Mouse (Mus musculus): Measurements from ENCODE around the gene Ephb2. TPM values are rescaled to one million over a fixed set of nuclear protein-coding genes. Genes with fewer than 3 reads are reported as not detected.

Ephb2 gene
- not detected in 2 replicates for total RNA-seq (2015; ENCODE audit: low replicate concordance)
- total RNA-seq (2017; ENCODE audit: low replicate concordance), result 0.09 and 1.4 TPM in 2 replicates

- ATAC-seq (replicated peaks; ENCODE audit: low FRiP score, poor library complexity, severe bottlenecking), result no peak
Measured at GRCm38 (mm10) chr4:136835621-136836386, at the start of gene Ephb2. Ephb2 (minus strand) TSS chr4:136835988.

GRCm38 (mm10) chr4:136878601-136879000, 42.8 kb upstream of the Ephb2 start:
- ATAC-seq (replicated peaks; ENCODE audit: low FRiP score, poor library complexity, severe bottlenecking), result no peak

GRCm38 (mm10) chr4:136878171-136878570, 42.4 kb upstream of the Ephb2 start:
- no peak for ATAC-seq (replicated peaks; ENCODE audit: low FRiP score, poor library complexity, severe bottlenecking)

GRCm38 (mm10) chr4:136876971-136877370, 41.2 kb upstream of the Ephb2 start:
- no peak for ATAC-seq (replicated peaks; ENCODE audit: low FRiP score, poor library complexity, severe bottlenecking)

- ATAC-seq (replicated peaks; ENCODE audit: low FRiP score, poor library complexity, severe bottlenecking), result no peak
Measured at GRCm38 (mm10) chr4:136875012-136875411, 39.2 kb upstream of the Ephb2 start.

GRCm38 (mm10) chr4:136868371-136868770, 32.6 kb upstream of the Ephb2 start:
- no peak for ATAC-seq (replicated peaks; ENCODE audit: low FRiP score, poor library complexity, severe bottlenecking)

GRCm38 (mm10) chr4:136867690-136868345, 32.0 kb upstream of the Ephb2 start:
- ATAC-seq (replicated peaks; ENCODE audit: low FRiP score, poor library complexity, severe bottlenecking), result no peak

- ATAC-seq (replicated peaks; ENCODE audit: low FRiP score, poor library complexity, severe bottlenecking), result no peak
Measured at GRCm38 (mm10) chr4:136865531-136865930, 29.7 kb upstream of the Ephb2 start.

- no peak for ATAC-seq (replicated peaks; ENCODE audit: low FRiP score, poor library complexity, severe bottlenecking)
Measured at GRCm38 (mm10) chr4:136864751-136865470, 29.1 kb upstream of the Ephb2 start.

GRCm38 (mm10) chr4:136863517-136863916, 27.7 kb upstream of the Ephb2 start:
- ATAC-seq (replicated peaks; ENCODE audit: low FRiP score, poor library complexity, severe bottlenecking), result no peak

GRCm38 (mm10) chr4:136862411-136862810, 26.6 kb upstream of the Ephb2 start:
- no peak for ATAC-seq (replicated peaks; ENCODE audit: low FRiP score, poor library complexity, severe bottlenecking)

GRCm38 (mm10) chr4:136861806-136862205, 26.0 kb upstream of the Ephb2 start:
- no peak for ATAC-seq (replicated peaks; ENCODE audit: low FRiP score, poor library complexity, severe bottlenecking)

- 0 out of 2 replicates have a peak, but pooled peaks have one; percentile 34 for ATAC-seq (replicated peaks; ENCODE audit: low FRiP score, poor library complexity, severe bottlenecking)
Measured at GRCm38 (mm10) chr4:136860022-136860421, 24.2 kb upstream of the Ephb2 start.

GRCm38 (mm10) chr4:136855081-136855480, 19.3 kb upstream of the Ephb2 start:
- no peak for ATAC-seq (replicated peaks; ENCODE audit: low FRiP score, poor library complexity, severe bottlenecking)

GRCm38 (mm10) chr4:136852989-136853388, 17.2 kb upstream of the Ephb2 start:
- no peak for ATAC-seq (replicated peaks; ENCODE audit: low FRiP score, poor library complexity, severe bottlenecking)

GRCm38 (mm10) chr4:136852119-136852518, 16.3 kb upstream of the Ephb2 start:
- ATAC-seq (replicated peaks; ENCODE audit: low FRiP score, poor library complexity, severe bottlenecking), result no peak

- ATAC-seq (replicated peaks; ENCODE audit: low FRiP score, poor library complexity, severe bottlenecking), result no peak
Measured at GRCm38 (mm10) chr4:136848565-136848964, 12.8 kb upstream of the Ephb2 start.

GRCm38 (mm10) chr4:136847166-136847565, 11.4 kb upstream of the Ephb2 start:
- no peak for ATAC-seq (replicated peaks; ENCODE audit: low FRiP score, poor library complexity, severe bottlenecking)

- ATAC-seq (replicated peaks; ENCODE audit: low FRiP score, poor library complexity, severe bottlenecking), result no peak
Measured at GRCm38 (mm10) chr4:136842802-136843201, 7.0 kb upstream of the Ephb2 start.

- no peak for ATAC-seq (replicated peaks; ENCODE audit: low FRiP score, poor library complexity, severe bottlenecking)
Measured at GRCm38 (mm10) chr4:136842033-136842432, 6.2 kb upstream of the Ephb2 start.

All from erythroblast, adult 5-6 weeks (primary cell).